Mouse (Mus musculus) brain, embryonic 14.5 days (tissue): Measurements from ENCODE around the gene Thap4.

Experiments used
- CTCF ChIP-seq: fragments of 200-500 bp; IDR thresholded peaks from 2 replicates; pipeline ENCODE4 v1.5.1; 2012; ENCODE audit warnings: inconsistent platforms, mild to moderate bottlenecking, moderate library complexity, borderline replicate concordance; ENCODE audit not compliant: insufficient read depth, insufficient read length; ENCODE audit errors: extremely low read depth
- POLR2A ChIP-seq: fragments of 200-500 bp; IDR thresholded peaks from 2 replicates; pipeline ENCODE4 v1.6.1; 2012; ENCODE audit warnings: mild to moderate bottlenecking, inconsistent platforms, borderline replicate concordance; ENCODE audit not compliant: poor library complexity, insufficient read depth, insufficient read length, severe bottlenecking; ENCODE audit errors: extremely low read depth

- TF ChIP-seq POLR2A = no peak
- TF ChIP-seq CTCF = no peak
Observed at GRCm38 (mm10) chr1:93688154-93688553, 66.5 kb downstream of the Thap4 start.
